Mouse (Mus musculus) gastrocnemius, adult 2 months (tissue): ENCODE results near the gene Asap2. TPM values are rescaled to one million over a fixed set of nuclear protein-coding genes. Genes with fewer than 3 reads are reported as not detected.

Source experiments
- DNase-seq: peaks from one replicate; pipeline ENCODE4 v3.0.0; 2022
- H3K27ac ChIP-seq: fragments of 200-600 bp; 2 replicates; pipeline ENCODE4 v1.8.1; 2022; ENCODE audit warnings: mild to moderate bottlenecking
- H3K4me3 ChIP-seq: fragments of 200-600 bp; 2 replicates; pipeline ENCODE4 v1.8.1; 2022; ENCODE audit warnings: mild to moderate bottlenecking, moderate library complexity
- CTCF ChIP-seq: fragments of 200-600 bp; IDR thresholded peaks from 2 replicates; pipeline ENCODE4 v1.8.1; 2022; ENCODE audit warnings: antibody characterized with exemption, mild to moderate bottlenecking, moderate library complexity
- intact Hi-C: fragments of 180-260 bp; cut with DNase I; formaldehyde crosslinking; loops from one replicate; pipeline ENCODE4 v1.15.1; 2025
- total RNA-seq, 2 experiments: library from RNA; stranded (reverse); gene quantifications; 2 replicates each; pipeline ENCODE4 v1.2.3; 2021

The Asap2 gene
- total RNA-seq, 2 experiments from 2014 or later = 3.0 to 6.4 TPM

DNA sequence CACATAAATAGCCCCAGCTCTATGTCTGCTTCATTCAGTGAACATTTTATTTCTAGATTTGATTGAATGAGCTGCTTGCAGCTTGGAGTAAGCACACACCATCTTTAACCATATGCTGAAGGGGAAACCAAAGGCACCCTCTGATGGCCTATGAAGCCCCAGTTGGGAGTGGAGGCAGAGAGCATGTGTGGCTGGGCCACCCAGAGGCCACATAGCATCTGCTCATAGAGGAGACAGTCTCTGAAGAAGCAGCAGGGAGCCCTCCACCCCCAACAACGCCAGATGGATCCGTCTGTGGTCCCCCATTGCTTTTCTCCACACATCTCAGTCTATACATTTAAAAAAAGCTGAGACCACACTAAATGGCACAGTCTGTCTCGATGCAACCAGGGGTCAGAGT lies 251.7 kb downstream of the Asap2 start:
- no peak for DNase-seq
- Histone ChIP-seq H3K4me3 (no peak overlapping the region), H3K27ac (no peak overlapping the region)
- no peak for TF ChIP-seq CTCF
- intact Hi-C loops = no loop called here

GRCm38 (mm10) chr12:21244375-21244960 lies 254.2 kb downstream of the Asap2 start:
- no peak overlapping the region for H3K4me3 ChIP-seq
- DNase-seq = no peak
- intact Hi-C loops = no loop called here
- no peak for TF ChIP-seq CTCF
- no peak overlapping the region for H3K27ac ChIP-seq

DNA sequence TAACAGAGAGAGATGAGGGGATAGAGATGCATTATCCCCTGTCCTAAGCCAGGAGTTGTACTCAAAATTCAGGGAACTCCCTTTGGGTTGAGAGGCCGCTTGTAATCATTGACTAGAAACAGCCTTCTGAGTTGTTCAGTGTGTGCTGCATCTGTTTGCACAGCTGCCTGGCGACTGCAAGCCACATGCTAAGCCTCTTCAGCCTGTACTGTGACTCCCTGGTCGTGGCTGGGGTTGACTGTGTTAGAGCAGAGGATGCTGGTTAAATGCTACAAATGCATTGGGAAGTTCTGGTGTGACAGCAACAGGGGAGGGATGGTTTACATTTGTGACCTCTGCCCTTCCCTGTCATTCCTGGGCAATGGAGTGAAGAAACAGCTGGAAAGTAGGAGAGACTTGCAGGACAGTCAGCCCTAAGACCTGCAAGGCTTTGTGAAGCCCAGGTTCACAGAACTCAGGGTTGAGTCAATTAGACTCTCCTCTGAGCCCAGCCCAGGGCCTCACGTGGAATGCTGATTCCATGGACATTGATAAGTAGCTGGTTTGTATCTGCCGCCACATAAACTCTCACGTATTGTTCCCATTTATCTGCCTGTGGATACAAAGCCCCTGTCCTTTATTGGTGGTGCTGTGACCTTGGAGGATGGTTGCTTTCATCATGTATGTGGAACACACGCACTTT lies 257.6 kb downstream of the Asap2 start:
- intact Hi-C loops = no loop called here
- Histone ChIP-seq H3K27ac (no peak overlapping the region), H3K4me3 (no peak overlapping the region)
- TF ChIP-seq CTCF = no peak
- DNase-seq = no peak

DNA sequence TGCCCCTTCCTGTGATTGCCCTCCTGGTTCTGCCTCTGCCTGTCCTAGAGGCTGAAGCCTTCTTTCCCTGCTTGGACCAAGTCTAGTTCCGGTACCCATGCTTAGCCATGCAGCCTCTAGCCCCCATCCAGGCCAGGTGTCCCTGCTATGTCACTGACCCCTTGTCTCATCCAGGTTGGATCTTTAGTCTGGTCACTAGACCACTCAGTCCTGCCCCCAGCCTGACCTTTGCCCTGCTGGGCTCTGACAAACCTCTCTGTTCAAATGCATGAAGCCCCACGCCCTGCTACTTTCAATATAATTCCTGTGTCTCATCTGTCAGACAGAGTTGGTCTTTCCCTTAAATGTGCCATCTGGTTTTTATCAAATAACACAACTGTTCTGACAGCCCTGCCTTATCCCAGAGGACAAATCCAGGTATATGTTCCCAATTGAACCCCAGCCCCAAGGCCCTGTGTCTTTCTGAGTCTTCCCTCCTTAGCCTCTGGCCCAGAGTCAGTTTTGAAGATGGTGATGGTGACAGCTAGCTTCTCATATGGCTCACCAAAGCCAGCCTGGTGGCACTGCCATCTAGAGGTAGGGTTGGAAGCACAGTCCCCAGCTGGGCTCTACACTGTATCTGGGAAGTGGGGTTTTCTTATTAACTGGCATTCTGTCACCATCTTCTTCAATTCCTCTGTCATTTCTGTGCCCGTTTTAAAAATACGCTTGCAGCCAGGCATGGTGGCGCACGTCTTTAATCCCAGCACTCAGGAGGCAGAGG lies 270.4 kb downstream of the Asap2 start:
- H3K27ac ChIP-seq = no peak overlapping the region
- TF ChIP-seq CTCF = peak; percentile 56

DNA sequence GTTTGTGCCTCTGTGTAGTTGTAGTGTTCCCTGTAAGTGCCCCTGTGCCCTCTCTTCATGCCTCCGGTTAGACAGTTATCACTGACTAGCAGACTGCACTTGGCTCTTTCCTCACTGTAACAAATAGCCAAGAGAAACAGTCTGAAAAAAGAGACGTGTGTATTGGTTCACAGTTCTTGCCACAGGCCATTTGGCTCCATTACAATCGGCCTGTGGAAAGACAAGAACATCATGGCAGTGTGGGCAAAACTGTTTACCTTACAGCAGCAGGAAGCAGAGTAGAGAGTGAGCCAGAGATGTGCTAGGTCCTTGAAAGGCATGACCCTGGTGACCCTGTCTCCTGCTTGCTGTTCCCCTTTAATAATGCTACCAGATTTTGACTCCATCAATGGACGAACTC lies 271.3 kb downstream of the Asap2 start:
- no peak for DNase-seq
- Histone ChIP-seq H3K27ac (no peak overlapping the region), H3K4me3 (no peak overlapping the region)
- intact Hi-C loops = loop anchor here (10.0 kb wide), 2 partner anchors 147 to 187 kb away; no protein-coding TSS in a partner anchor
- TF ChIP-seq CTCF = no peak

More for the DNA sequence above, 270.4 kb downstream of the Asap2 start:
- peak; percentile 29 for DNase-seq
- intact Hi-C loops = loop anchor here (10.0 kb wide), 2 partner anchors 146 to 186 kb away; no protein-coding TSS in a partner anchor
- no peak overlapping the region for H3K4me3 ChIP-seq

- Histone ChIP-seq H3K4me3 (no peak overlapping the region), H3K27ac (peak overlapping the region; percentile 89)
- no peak for TF ChIP-seq CTCF
- DNase-seq = no peak
- intact Hi-C loops = loop anchor here (10.0 kb wide), 2 partner anchors 148 to 188 kb away; no protein-coding TSS in a partner anchor
Measured at GRCm38 (mm10) chr12:21263256-21263655, 273.0 kb downstream of the Asap2 start.

- H3K27ac ChIP-seq = peak overlapping the region; percentile 89
- H3K4me3 ChIP-seq = no peak overlapping the region
- intact Hi-C loops = loop anchor here (10.0 kb wide), 2 partner anchors 149 to 189 kb away; no protein-coding TSS in a partner anchor
- TF ChIP-seq CTCF = no peak
- DNase-seq = peak; percentile 61
Measured at GRCm38 (mm10) chr12:21264241-21264640, 274.0 kb downstream of the Asap2 start.

- peak overlapping the region; percentile 89 for H3K27ac ChIP-seq
- intact Hi-C loops = loop anchor here (10.0 kb wide), 2 partner anchors 150 to 190 kb away; no protein-coding TSS in a partner anchor
- no peak overlapping the region for H3K4me3 ChIP-seq
- TF ChIP-seq CTCF = no peak
- DNase-seq = no peak
Measured at GRCm38 (mm10) chr12:21264970-21265369, 274.7 kb downstream of the Asap2 start.

- no peak for TF ChIP-seq CTCF
- no peak for DNase-seq
- H3K27ac ChIP-seq = peak overlapping the region; percentile 89
- no peak overlapping the region for H3K4me3 ChIP-seq
- intact Hi-C loops = loop anchor here (10.0 kb wide), 2 partner anchors 151 to 191 kb away; no protein-coding TSS in a partner anchor
Measured at GRCm38 (mm10) chr12:21265501-21265900, 275.2 kb downstream of the Asap2 start.

DNA sequence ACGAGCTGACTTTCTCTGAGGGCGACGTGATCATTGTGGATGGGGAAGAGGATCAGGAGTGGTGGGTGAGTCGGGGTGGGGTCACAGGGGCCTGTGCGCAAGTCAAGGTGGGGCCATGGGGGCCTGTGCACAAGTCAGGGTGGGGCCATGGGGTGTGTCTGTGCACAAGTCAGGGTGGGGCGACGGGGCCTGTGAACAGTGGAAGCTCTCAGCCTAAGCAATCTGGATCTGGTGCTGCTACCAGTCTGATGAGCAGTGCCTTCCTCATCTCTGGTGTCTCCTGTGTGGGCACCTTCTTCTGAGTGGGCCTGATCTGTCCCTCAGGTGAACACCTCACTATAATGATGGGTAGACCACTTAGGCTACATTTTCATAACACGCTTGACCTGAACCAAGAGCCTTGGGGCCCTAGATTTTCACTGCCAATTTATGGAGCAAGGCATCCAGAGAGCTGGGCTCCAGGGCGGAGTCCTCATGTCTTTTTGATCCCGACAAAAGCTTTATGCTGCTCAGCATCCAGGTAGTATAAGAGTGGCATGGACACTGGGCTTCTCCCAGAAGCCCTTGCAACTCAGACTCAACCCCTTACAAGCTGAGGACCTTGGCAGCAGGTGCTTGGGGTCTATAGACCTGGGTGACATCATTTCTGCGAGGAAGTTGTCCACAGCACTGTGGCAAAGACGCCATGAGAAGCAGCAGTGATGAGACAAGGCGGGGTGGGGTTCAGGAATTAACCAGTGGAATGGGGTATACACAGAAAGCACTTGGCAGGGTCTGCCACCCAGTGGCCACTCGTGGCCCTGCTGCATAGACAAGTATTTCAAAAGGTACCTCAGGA lies 275.9 kb downstream of the Asap2 start:
- peak; percentile 75 for TF ChIP-seq CTCF
- DNase-seq = peak; percentile 58
- H3K4me3 ChIP-seq = no peak overlapping the region
- intact Hi-C loops = loop anchor here (10.0 kb wide), 2 partner anchors 151 to 191 kb away; no protein-coding TSS in a partner anchor
- peak overlapping the region; percentile 6; the same call in 1 of the 2 replicates for H3K27ac ChIP-seq

- no peak for DNase-seq
- Histone ChIP-seq H3K27ac (no peak overlapping the region), H3K4me3 (no peak overlapping the region)
- no peak for TF ChIP-seq CTCF
- intact Hi-C loops = loop anchor here (10.0 kb wide), 2 partner anchors 152 to 192 kb away; no protein-coding TSS in a partner anchor
Measured at GRCm38 (mm10) chr12:21266784-21267098, 276.5 kb downstream of the Asap2 start.
